Mouse (Mus musculus) induced T-regulatory cell, adult 2 months (primary cell): ENCODE data around the gene Furin.
A peak's percentile ranks its signal among the peaks of the same experiment; 100 is the strongest.
"Not testable (repeated sequence)": the region's sequence is repeated elsewhere in the genome, so short reads cannot be mapped to it uniquely, and the experiment has no call there.

Experiments
- DNase-seq: peaks from one replicate; pipeline ENCODE4 v3.0.0-alpha.2; 2012; ENCODE audit warnings: low read depth

Furin gene

DNA sequence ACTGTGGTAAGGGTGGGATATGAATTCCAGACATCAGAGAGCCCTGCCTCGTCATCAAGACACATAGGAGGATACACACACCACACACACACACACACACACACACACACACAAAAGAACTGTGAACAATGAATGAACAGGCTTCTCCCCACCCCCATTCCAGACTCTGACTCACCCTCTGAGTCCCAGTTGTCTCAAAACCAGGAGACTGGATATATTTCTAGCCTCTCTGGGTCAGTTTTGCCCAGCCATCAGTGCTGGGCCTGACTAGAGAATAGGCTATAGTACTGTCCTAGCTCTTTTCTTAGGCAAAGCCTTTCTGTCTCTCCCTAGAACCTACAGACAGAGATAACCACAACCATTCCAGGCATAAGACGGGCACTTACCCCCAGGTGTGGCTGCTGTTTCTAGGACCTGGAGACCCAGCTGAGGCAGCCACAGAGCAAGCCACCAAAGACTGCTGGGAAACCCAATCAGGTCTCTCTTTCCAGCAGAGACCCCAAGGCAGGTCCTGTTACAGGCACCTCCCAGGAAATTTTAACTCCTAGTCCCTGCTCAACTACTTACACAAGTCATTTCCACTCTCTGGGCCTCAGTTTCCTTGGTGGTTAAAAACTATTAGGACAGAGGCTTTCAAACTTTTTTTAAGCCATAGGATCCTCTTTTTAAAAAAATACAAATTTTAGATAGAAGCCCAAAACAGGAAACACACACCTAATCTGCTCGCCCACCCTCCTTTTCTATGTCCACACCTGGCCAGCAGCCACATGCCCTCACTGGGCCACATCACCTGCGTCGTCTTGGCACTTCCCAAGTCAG lies 4.0 kb downstream of the Furin start:
- DNase-seq: peak; percentile 52

DNA sequence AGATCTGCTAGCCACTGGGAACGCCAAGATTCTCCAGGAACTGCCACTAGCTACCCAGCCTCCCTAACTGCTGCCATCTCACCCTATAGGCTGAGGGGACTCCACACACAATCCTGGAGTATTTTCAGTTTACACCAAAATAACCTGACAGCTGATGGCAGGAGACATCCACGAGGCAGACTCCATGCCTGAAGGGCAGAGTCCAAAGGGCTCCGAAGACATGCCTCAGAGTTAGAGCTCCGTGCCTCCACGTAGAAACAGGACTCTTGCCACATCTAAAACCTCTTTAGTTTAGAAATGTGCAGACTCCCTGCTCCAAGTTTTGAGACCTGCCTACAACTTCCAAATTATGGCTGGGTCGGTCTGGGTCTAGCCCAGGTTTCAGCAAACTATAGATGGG lies 4.7 kb downstream of the Furin start:
- DNase-seq: no peak

DNA sequence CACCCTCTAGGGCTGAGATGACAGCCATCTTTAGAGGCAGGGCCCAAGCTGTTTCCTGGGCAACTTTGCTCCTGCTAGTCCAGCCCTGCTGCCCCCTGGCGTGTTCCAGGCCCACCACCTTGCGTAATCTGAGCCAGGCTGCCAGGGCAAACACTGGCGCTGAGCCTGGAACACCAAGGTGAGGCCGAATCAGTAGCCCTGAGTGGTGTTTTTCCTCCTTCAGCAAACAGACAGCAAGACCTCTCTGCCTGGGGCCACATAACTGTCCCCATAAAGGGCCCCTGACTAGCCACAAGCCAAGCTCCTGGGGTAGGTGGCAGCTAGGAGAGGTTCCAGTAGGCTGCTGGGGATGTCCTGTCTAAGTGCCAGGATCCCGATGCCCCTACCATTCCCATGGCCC lies 5.1 kb downstream of the Furin start:
- no peak for DNase-seq

DNA sequence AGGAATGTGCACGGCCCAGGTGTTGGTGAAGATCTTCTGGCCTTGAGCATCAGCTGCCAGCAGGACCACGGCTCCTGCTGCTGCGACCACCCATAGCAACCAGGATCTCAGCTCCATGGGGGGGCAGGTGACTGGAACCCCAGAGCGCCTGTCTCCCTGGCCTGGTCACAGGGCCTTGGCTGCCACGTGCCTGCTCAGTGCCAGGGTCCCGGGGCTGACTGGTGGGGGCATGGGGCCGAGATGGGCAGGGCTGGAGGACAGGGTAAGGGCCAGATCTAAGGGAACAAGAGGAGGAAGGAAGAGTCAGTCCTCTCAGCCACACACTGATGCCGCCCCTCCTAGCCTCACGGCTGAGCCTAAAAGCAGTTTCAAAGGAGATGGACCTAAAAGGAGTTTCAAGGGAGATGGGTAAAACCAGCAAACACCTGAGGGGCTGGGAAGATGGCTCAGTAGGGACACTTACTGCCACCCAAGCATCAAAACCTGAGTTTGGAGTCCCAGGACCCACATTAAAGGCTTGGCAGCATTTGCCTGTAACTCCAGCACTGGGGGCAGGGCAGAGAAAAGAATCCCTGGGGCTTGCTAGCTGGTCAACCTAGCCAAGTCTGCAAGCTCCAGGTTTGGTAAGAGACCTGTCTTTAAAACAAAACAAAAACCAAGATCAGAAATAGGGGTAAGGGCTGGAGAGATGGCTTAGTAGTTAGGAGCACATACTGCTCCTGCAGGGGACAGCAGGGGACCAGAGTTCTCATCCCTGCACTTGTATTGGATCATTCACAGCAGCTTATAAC lies 6.4 kb downstream of the Furin start:
- DNase-seq: no peak

DNA sequence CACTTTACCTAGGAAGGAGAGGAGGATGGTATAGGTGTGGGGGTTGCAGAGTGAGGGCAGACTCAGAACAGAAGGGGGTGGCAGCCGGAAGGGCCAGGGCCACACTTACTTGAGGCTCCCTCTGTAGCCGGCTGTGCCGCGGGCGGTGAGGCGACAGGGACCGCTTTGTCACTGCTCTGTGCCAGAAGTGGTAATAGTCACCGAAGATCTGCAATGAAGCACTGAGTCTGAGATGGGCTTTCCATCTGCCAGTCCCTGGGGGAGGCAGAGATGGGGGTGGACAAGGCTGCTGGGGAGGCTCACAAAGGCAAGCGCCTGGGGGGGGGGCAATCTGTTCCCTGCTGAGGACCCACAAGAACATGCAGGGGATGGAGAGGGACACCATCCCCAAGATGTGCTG lies 7.2 kb downstream of the Furin start:
- no peak for DNase-seq

DNA sequence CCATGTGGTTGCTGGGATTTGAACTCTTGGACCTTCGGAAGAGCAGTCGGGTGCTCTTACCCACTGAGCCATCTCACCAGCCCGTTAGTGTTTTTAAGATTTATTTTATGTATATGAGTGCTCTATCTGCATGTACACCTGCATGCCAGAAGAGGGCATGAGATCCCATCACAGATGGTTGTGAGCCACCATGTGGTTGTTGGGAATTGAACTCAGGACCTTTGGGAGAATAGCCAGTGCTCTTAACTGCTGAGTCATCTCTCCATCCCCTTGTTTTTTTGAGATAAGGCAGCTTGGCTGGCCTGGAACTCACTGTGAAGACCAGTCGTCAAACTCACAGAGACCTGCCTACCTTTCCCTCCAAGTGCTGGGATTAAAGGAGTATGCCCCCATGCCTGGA lies 8.8 kb downstream of the Furin start:
- not testable (repeated sequence) for DNase-seq

DNA sequence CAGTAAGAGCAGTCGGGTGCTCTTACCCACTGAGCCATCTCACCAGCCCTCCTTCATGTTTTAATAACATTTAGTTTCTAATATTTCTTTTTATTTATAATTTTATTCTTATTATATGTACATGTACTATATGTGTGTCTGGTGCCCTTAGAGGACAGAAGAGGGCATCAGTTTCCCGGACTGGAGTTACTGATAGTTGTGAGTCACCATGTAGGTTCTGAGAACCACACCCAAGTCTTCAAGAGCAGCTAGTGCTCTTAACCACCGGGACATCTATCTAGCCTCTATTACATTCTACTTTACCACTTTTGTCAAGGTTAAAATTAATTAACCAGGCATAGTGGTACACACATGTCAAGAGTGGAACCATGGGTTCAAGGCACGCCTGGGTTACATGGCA lies 10.6 kb downstream of the Furin start:
- no peak for DNase-seq

DNA sequence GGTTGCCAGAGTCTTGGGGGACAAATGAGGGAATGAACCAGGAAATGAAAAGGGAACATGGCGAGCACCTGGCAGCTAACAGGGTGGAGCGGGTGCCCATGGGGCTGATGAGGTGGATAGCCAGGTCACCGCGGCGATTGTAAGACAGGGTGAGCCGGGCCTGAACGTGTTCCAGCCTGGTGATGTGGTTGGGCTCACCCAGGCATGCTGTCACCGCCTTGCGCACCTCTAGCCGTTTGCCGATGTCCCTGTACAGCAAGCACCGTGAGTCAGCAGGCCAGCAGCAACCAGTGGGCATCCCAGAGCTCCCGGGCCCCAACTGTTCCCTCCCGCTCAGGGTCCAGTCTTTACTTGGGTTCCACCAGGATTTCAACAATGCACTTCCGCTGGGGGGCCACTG lies 13.1 kb downstream of the Furin start:
- DNase-seq: no peak

DNA sequence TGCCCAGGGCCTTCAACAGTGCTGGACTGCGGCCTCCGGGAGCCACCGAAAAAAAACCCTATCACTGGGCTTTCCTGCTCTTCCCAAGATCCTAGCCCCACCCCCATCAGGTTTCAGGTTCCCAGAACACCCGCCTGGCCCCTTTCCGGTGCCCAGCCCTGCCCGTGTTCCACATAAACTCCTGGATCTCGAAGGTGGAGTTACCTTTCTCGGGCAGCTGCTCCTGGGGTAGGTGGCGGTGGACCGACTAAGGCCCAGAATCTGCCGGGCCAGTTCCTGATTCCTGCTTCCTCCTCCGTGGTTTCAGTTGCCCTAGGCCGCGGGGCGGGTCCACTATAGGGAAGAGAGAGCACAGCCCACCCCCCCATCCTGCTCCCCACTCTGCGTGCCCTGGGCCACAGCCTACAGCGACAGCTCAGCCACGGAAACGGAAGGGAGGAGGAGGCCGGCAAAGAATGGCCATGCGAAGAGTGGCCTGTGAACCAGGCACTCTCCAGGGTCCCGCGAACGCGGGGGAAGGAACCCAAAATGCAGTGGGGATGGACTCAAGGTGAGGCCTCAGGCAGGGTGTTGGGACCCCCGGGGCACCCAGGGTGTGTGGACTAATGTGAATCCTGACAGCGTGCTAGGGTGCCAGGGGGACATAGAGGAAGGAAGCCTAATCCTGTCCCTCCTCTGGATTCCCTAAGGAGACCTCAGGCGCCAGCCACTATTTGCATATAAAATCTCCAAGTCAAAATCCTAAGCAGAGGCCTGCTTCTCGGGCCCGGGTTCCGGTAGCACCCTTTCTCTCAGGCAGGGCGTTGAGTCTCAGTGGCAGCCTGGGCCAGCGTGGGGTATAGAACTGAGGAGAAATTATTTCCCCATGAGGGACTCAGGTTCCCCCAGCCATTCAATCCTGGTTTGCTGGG lies 17.3 kb downstream of the Furin start, which contains the start of gene Fes:
TSS of gene Fes (minus strand) at position 314 of the 911 bp plus-strand sequence.
- no peak for DNase-seq

DNA sequence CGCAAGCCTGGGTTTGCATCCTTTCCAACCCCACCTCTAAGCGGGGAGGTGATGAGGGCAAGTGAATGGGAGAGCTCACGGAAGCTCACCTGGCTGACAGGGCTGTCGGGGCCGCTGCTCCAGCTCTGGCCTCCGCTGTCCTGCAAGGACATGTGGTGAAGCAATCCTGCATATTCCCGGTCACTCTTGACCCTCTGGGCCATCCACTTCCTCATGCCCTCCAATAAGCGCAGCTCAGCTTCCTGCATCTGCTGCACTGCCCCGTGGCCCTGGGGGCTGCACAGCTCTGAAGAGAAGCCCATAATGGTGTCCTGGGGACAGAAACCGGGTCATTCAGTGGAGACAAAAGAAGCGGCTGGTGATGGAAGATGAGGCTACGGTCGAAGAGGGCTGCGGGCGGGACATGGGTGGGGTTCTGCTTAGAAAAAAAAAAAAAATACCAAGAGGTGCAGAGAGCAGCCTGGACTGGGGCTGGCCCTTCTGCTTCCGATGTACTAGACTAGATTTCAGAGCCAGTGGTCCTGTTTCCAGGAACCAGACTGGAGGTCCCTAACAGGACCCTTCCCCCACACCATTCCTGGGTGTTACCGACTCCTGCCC lies 18.1 kb downstream of the Furin start:
- DNase-seq: no peak

DNA sequence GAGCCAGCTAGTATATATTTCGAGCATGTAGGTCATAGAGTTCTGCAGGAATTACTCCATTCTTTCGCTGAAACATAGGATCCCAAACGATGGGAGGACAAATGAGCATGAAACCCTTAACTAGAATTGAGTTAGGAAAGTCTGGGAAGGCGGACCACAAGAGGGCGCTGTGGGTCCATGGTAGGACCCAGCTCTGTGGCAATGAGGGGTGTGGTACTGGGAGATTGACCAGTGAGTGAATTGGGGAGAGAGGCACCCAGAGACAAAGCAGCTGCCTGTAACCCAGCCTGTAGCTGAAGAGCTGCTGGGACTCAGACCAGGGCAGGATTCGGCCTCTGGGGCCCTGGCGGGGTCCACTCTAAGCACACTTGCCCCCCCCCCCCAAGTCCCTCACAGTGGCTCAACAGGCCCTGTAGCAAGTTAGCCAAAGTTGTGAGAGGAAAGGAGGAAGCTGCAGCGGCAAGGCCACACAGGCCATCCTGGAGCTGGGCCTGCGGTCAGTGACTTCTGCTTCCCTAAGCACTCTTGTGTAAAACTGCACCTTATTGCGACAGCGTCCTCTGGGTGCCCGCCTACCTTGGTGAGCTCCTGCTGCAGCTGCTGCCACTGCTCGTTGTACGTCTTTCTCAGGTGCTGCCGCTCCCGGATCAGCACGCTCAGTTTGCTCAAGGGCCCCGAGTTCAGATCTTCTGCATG lies 18.9 kb downstream of the Furin start:
- peak; percentile 92 for DNase-seq

DNA sequence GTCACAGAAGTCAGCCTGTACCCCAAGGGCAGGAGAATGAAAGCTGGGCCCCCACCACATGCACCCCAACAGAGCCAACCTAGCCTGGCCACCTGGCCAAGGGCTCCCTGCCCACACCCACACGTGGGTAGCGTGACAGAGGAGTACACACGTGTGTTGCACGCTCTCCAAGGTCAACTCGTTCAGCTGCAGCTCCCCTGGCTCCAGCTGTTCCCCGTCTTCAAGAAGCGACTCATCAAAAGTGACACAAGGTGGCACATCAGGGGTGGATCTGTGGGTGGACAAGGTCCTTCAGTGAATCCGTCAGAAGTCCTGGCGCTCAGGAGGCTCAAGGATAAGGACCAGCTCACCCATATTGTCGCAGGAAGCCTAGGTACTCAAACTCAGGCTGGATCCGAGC lies 22.3 kb downstream of the Furin start:
- DNase-seq: no peak

DNA sequence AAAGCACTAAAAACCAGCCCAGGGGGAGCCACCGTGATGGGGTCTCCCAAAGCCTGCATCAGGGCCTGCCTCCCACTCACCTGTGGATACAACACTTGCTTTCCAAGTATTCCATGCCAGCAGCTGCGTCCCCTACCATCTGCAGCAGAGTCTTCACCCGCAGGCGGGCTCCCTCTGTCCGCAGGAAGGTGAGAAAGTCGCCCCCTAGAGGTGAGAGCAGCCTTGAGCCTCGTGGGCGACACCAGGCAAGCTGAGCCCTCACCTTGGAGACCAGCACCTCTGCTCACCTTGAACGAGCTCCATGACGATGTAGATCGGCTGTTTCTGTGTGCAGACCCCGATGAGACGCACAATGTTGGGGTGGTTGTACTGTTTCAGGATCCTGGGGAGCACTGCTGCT lies 25.7 kb downstream of the Furin start:
- DNase-seq: peak; percentile 66

DNA sequence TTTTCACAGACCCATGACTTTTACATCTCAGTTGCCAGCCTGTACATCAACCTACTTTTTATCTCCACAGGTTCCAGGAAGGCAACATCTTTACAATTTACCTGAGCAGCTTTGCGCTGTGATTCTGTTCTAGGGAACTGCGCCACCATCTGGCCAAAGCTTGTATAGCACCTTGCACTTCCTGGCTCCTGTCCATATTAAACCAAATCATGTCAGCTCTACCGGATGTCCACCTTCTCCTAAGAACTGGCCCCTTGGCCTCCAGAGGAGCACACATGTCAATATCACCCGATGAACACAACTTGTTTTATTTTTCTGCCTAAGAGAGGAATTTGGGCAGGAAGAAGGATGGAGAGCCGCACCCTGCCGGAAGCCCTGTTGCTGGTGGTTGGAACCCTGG lies 27.8 kb downstream of the Furin start:
- peak; percentile 90 for DNase-seq

DNA sequence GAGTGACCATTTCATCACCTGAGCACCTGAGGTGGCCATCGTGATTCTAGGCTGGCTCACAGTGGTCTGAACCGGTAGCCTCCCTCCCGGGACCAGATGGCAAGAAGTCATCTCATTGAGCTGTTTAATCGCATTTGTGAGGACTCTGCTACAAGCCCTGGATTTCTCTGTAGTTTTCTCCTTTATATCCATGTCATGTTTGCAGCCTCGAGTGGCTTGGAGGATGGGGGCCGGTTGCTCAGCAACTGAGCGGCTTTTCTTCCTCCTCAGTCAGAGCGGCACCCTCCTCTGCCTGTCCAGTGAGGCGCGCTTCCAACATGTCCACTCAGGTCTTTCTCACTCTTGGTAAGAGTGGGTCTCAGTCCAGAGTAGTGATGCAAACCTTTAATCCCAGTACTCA lies 29.0 kb downstream of the Furin start:
- DNase-seq: no peak

DNA sequence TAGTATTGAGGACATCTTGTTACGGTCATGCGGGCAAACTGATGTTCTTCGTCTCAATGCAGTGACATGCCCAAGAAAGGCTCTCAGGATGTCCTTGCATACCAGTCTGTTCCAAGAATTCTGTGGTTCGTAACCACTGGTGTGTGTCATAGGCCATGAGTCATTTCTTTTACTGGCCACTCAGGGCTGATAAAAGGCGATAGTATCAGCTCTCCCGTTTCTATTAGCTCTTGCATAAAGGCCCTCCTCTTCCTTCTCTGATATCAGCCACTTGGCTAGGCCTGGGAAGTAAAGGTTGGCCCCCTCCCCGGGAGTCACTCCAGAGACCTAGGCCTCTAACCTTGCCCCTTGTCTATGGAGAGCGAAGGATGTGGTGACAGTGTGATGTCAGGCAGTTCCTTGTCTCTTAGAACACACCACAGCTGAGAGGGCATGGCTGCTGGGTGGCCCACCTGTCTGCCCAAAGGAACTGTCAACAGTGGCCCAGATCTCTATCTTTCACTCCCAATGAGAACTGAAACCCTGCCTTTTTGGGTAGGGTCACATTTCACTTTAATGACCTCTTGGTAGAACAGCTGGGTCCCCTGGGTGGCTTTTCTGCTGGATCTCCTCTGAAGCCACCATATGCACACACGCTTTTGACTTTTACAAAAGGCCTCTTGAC lies 29.7 kb downstream of the Furin start:
- no peak for DNase-seq

DNA sequence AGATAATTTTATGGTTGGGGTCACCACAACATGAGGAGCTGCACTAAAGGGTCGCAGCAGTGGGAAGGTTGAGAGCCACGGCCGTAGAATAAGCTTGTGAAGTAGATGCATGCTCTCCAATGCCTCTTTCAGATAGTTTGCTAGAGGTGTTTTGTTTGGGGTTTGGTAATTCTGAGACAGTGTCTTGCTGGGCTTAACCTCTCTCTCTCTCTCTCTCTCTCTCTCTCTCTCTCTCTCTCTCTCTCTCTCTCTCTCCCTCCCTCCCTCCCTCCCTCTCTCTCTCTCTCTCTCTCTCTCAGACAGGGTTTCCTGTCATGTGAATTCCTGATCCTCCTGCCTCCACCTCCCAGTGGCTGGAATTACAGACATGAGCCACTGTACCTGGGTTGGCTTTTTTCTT lies 30.5 kb downstream of the Furin start:
- DNase-seq: no peak

DNA sequence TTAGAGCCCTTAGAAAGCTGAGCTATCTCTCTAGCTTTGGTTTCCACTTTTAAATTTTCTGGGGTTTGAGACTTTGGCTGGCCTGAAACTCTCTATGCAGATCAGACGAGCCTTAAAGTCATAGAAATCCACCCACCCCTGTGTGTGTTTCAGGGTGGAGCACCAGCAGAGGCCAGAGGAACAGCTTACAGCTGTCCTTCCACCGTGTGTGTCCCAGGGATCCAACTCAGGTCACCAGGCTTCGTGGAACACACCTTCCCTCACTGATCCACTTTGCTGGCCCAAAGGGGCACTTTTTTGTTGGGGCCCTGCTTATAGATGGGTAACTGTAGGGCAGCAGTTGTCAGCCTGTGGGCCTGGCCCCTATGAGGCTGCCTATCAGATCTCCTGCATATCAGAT lies 31.0 kb downstream of the Furin start:
- no peak for DNase-seq

DNA sequence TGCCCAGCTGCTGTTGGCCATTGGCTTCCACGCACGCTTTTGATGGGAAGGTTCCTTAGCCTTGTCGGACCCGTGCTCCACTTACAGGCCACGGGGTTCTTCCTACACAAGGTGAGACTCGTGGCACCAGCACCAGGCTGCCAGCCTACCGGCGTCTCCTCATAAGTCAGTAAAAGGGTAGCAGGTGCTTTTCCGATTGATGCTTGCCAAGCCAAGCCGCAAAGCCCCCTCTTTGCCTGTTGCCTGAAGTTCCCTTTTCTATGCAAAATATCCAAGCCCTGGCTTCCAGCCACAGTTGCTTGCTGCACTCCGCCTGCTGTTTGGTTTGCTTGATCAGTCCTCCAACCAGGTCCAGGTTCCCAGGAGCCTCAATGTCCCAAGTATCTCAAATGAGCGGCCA lies 31.4 kb downstream of the Furin start:
- no peak for DNase-seq

DNA sequence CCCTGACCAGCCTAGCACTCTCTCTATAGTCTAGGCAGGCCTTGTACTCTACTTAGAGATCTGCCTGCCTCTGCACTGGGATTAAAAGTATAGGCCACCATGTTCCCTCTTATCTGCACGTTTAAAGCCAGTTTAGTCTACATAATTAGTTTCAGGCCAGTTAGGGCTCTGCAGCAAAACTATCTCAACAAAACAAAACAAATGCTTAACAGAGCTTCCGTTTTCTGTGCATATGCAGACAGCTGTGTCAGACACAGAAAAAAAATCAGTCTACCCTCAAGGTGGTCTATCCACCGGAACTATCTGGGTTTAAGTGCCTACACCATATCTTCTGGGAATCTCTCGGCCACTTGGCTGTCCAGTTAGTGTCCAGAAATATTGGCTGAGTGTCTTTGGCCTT lies 31.9 kb downstream of the Furin start:
- DNase-seq: no peak

DNA sequence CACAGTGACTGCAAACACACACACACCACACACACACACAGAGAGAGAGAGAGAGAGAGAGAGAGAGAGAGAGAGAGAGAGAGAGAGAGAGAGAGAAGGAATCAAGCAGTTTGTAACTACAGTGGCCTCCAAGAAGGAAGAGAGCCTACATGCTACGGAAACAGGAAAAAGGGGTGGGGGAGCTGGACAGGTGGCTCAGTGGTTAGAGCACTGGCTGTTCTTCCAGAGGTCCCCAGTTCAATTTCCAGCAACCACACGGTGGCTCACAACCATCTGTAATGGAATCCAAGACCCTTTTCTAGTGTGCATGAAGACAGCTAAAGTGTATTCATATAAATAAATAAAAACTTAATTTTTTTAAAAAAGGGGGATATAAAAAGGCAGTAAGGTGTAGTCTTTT lies 32.6 kb downstream of the Furin start:
- DNase-seq: no peak
